Mouse (Mus musculus): Measurements from ENCODE around the gene Ccl6. TPM values are rescaled to one million over a fixed set of nuclear protein-coding genes. Genes with fewer than 3 reads are reported as not detected.

Ccl6 gene
- polyA plus RNA-seq, 1 experiment from 2014 or later: 5.3 TPM

GRCm38 (mm10) chr11:83581626-83582610 is 11.0 kb downstream of the Ccl6 start:
- Histone ChIP-seq H3K4me2 (replicated peaks; ENCODE audit: low read depth, low read length) (no peak overlapping the region), H3K4me3 (ENCODE audit: low read length) (no peak overlapping the region), H3K36me3 (ENCODE audit: insufficient read depth, low read length) (no peaks in the 10 kb centered on the region), H3K9me3 (ENCODE audit: low read length) (no peaks in the 10 kb centered on the region), H3K9ac (replicated peaks; ENCODE audit: low read length) (no peak overlapping the region), H3K27ac (ENCODE audit: low read length) (no peak overlapping the region), H3K27me3 (ENCODE audit: insufficient read depth, low read length) (no peaks in the 10 kb centered on the region), H3K4me1 (ENCODE audit: insufficient read depth, low read length) (0 out of 2 replicates have a peak, but pooled peaks cover 5% of the 10 kb centered on the region)
- ATAC-seq (ENCODE audit: low FRiP score, low TSS enrichment): no peak
- 75% methylated on average over 4 of the region's 4 CpGs for WGBS

GRCm38 (mm10) chr11:83580699-83581232 is 12.1 kb downstream of the Ccl6 start:
- Histone ChIP-seq H3K4me1 (ENCODE audit: insufficient read depth, low read length) (0 out of 2 replicates have a peak, but pooled peaks cover 5% of the 10 kb centered on the region), H3K4me2 (replicated peaks; ENCODE audit: low read depth, low read length) (no peak overlapping the region), H3K27me3 (ENCODE audit: insufficient read depth, low read length) (no peaks in the 10 kb centered on the region), H3K36me3 (ENCODE audit: insufficient read depth, low read length) (no peaks in the 10 kb centered on the region), H3K9ac (replicated peaks; ENCODE audit: low read length) (no peak overlapping the region), H3K4me3 (ENCODE audit: low read length) (no peak overlapping the region), H3K9me3 (ENCODE audit: low read length) (no peaks in the 10 kb centered on the region), H3K27ac (ENCODE audit: low read length) (no peak overlapping the region)
- WGBS: 45% methylated on average over 1 of the region's 1 CpGs
- ATAC-seq (ENCODE audit: low FRiP score, low TSS enrichment): no peak

GRCm38 (mm10) chr11:83578999-83579398 is 13.9 kb downstream of the Ccl6 start:
- 82% methylated on average over 3 of the region's 3 CpGs for WGBS
- no peaks in the 10 kb centered on the region for H3K27me3 ChIP-seq (ENCODE audit: insufficient read depth, low read length)
- H3K9ac ChIP-seq (replicated peaks; ENCODE audit: low read length): no peak overlapping the region
- no peak overlapping the region for H3K4me3 ChIP-seq (ENCODE audit: low read length)
- H3K36me3 ChIP-seq (ENCODE audit: insufficient read depth, low read length): no peaks in the 10 kb centered on the region
- no peak overlapping the region for H3K27ac ChIP-seq (ENCODE audit: low read length)
- no peak for ATAC-seq (ENCODE audit: low FRiP score, low TSS enrichment)
- no peak overlapping the region for H3K4me2 ChIP-seq (replicated peaks; ENCODE audit: low read depth, low read length)
- 0 out of 2 replicates have a peak, but pooled peaks cover 5% of the 10 kb centered on the region for H3K4me1 ChIP-seq (ENCODE audit: insufficient read depth, low read length)
- no peaks in the 10 kb centered on the region for H3K9me3 ChIP-seq (ENCODE audit: low read length)

- H3K27me3 ChIP-seq (ENCODE audit: insufficient read depth, low read length): no peaks in the 10 kb centered on the region
- no peaks in the 10 kb centered on the region for H3K9me3 ChIP-seq (ENCODE audit: low read length)
- H3K27ac ChIP-seq (ENCODE audit: low read length): no peak within 1 kb of the TSS
- H3K36me3 ChIP-seq (ENCODE audit: insufficient read depth, low read length): no peaks in the 10 kb centered on the region
- no peak for ATAC-seq (ENCODE audit: low FRiP score, low TSS enrichment)
- WGBS: 74% methylated on average over 2 of the region's 2 CpGs
- no peak within 1 kb of the TSS for H3K4me2 ChIP-seq (replicated peaks; ENCODE audit: low read depth, low read length)
- no peak within 1 kb of the TSS for H3K4me3 ChIP-seq (ENCODE audit: low read length)
- 0 out of 2 replicates have a peak, but pooled peaks cover 5% of the 10 kb centered on the region for H3K4me1 ChIP-seq (ENCODE audit: insufficient read depth, low read length)
- H3K9ac ChIP-seq (replicated peaks; ENCODE audit: low read length): no peak within 1 kb of the TSS
Observed at GRCm38 (mm10) chr11:83578186-83578760, 14.6 kb downstream of the Ccl6 start, which contains the start of gene Ccl9. Gene Ccl9, minus strand, starts transcription at chr11:83578636.

GRCm38 (mm10) chr11:83576927-83577555 is 15.8 kb downstream of the Ccl6 start:
- WGBS: 80% methylated on average over 4 of the region's 4 CpGs

GRCm38 (mm10) chr11:83572834-83573233 is 20.1 kb downstream of the Ccl6 start:
- 44% methylated on average over 9 of the region's 9 CpGs for WGBS
- H3K36me3 ChIP-seq (ENCODE audit: insufficient read depth, low read length): no peaks in the 10 kb centered on the region
- H3K27ac ChIP-seq (ENCODE audit: low read length): no peak overlapping the region
- no peak overlapping the region for H3K4me2 ChIP-seq (replicated peaks; ENCODE audit: low read depth, low read length)
- no peak overlapping the region for H3K9ac ChIP-seq (replicated peaks; ENCODE audit: low read length)
- no peaks in the 10 kb centered on the region for H3K9me3 ChIP-seq (ENCODE audit: low read length)
- H3K4me1 ChIP-seq (ENCODE audit: insufficient read depth, low read length): 0 out of 2 replicates have a peak, but pooled peaks cover 3% of the 10 kb centered on the region
- no peaks in the 10 kb centered on the region for H3K27me3 ChIP-seq (ENCODE audit: insufficient read depth, low read length)
- ATAC-seq (ENCODE audit: low FRiP score, low TSS enrichment): no peak
- H3K4me3 ChIP-seq (ENCODE audit: low read length): no peak overlapping the region

More at GRCm38 (mm10) chr11:83576927-83577555, 15.8 kb downstream of the Ccl6 start:
- Histone ChIP-seq H3K27me3 (ENCODE audit: insufficient read depth, low read length) (no peaks in the 10 kb centered on the region), H3K9me3 (ENCODE audit: low read length) (no peaks in the 10 kb centered on the region), H3K27ac (ENCODE audit: low read length) (no peak overlapping the region), H3K4me1 (ENCODE audit: insufficient read depth, low read length) (0 out of 2 replicates have a peak, but pooled peaks cover 3% of the 10 kb centered on the region), H3K9ac (replicated peaks; ENCODE audit: low read length) (no peak overlapping the region), H3K4me2 (replicated peaks; ENCODE audit: low read depth, low read length) (no peak overlapping the region), H3K36me3 (ENCODE audit: insufficient read depth, low read length) (no peaks in the 10 kb centered on the region), H3K4me3 (ENCODE audit: low read length) (no peak overlapping the region)
- no peak for ATAC-seq (ENCODE audit: low FRiP score, low TSS enrichment)

- WGBS: 70% methylated on average over 8 of the region's 8 CpGs
- no peak overlapping the region for H3K4me2 ChIP-seq (replicated peaks; ENCODE audit: low read depth, low read length)
- no peaks in the 10 kb centered on the region for H3K27me3 ChIP-seq (ENCODE audit: insufficient read depth, low read length)
- no peaks in the 10 kb centered on the region for H3K9me3 ChIP-seq (ENCODE audit: low read length)
- H3K9ac ChIP-seq (replicated peaks; ENCODE audit: low read length): no peak overlapping the region
- no peak for ATAC-seq (ENCODE audit: low FRiP score, low TSS enrichment)
- H3K4me3 ChIP-seq (ENCODE audit: low read length): no peak overlapping the region
- no peak overlapping the region for H3K27ac ChIP-seq (ENCODE audit: low read length)
- H3K4me1 ChIP-seq (ENCODE audit: insufficient read depth, low read length): 0 out of 2 replicates have a peak, but pooled peaks cover 3% of the 10 kb centered on the region
- H3K36me3 ChIP-seq (ENCODE audit: insufficient read depth, low read length): no peaks in the 10 kb centered on the region
Observed at GRCm38 (mm10) chr11:83572223-83572622, 20.7 kb downstream of the Ccl6 start.

- Histone ChIP-seq H3K36me3 (ENCODE audit: insufficient read depth, low read length) (no peaks in the 10 kb centered on the region), H3K4me2 (replicated peaks; ENCODE audit: low read depth, low read length) (no peak overlapping the region)
- no peak for ATAC-seq (ENCODE audit: low FRiP score, low TSS enrichment)
Observed at GRCm38 (mm10) chr11:83570189-83570588, 22.7 kb downstream of the Ccl6 start.

GRCm38 (mm10) chr11:83569249-83569648 is 23.6 kb downstream of the Ccl6 start:
- Histone ChIP-seq H3K9ac (replicated peaks; ENCODE audit: low read length) (no peak overlapping the region), H3K4me2 (replicated peaks; ENCODE audit: low read depth, low read length) (no peak overlapping the region), H3K4me3 (ENCODE audit: low read length) (no peak overlapping the region), H3K36me3 (ENCODE audit: insufficient read depth, low read length) (no peaks in the 10 kb centered on the region), H3K27me3 (ENCODE audit: insufficient read depth, low read length) (no peaks in the 10 kb centered on the region), H3K4me1 (ENCODE audit: insufficient read depth, low read length) (0 out of 2 replicates have a peak, but pooled peaks cover 3% of the 10 kb centered on the region), H3K9me3 (ENCODE audit: low read length) (no peaks in the 10 kb centered on the region), H3K27ac (ENCODE audit: low read length) (no peak overlapping the region)
- 92% methylated on average over 7 of the region's 7 CpGs for WGBS
- no peak for ATAC-seq (ENCODE audit: low FRiP score, low TSS enrichment)

More at GRCm38 (mm10) chr11:83570189-83570588, 22.7 kb downstream of the Ccl6 start:
- H3K4me1 ChIP-seq (ENCODE audit: insufficient read depth, low read length): 0 out of 2 replicates have a peak, but pooled peaks cover 3% of the 10 kb centered on the region
- 85% methylated on average over 2 of the region's 2 CpGs for WGBS
- H3K9ac ChIP-seq (replicated peaks; ENCODE audit: low read length): no peak overlapping the region
- H3K27me3 ChIP-seq (ENCODE audit: insufficient read depth, low read length): no peaks in the 10 kb centered on the region
- no peak overlapping the region for H3K4me3 ChIP-seq (ENCODE audit: low read length)
- H3K9me3 ChIP-seq (ENCODE audit: low read length): no peaks in the 10 kb centered on the region
- H3K27ac ChIP-seq (ENCODE audit: low read length): no peak overlapping the region
